8 mouse cellular contexts compared by ENCODE assay signal in the genomic region with DNA sequence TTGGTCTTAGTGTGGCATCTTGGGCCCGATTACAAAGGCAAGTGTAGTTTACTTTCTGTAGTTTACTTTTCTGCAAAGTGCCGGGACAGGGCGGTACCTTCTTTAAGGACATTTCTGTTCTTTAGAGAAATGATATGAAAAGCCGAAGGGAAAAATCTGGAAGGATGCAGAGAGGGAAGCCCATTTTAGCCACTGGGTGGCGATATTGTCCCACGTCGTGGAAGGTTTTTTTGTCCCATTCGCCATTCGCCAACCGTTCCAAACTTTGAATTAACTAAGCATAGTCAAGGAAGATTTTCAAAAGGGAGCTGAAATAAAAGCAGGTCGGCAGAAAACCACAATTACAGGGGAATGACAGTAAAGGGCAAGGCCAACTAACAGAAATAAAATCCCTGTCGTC. TPM values are rescaled to one million over a fixed set of nuclear protein-coding genes. Genes with fewer than 3 reads are reported as not detected.
DNase-seq lines count a peak whose midpoint lies in the region; ATAC-seq and TF ChIP-seq lines count a peak whose summit lies in the region.

No protein-coding gene starts in this region.

- TF ChIP-seq POLR2A in brain, embryonic 14.5 days (IDR thresholded peaks at IDR 0.05; ENCODE audit: borderline replicate concordance, extremely low read depth, insufficient read depth, insufficient read length, poor library complexity, severe bottlenecking), result no peak

- intact Hi-C loops in heart, postnatal 10 days (cut with DNase I), result loop anchor here (1.0 to 10.0 kb wide), 3 partner anchors 221 to 1831 kb away; no protein-coding TSS in a partner anchor

- H3K4me1 ChIP-seq in forebrain, embryonic 13.5 days, result 0 out of 2 replicates have a peak, but pooled peaks cover 6% of the 10 kb centered on the region

- no peaks in the 10 kb centered on the region for H3K9me3 ChIP-seq in forebrain, embryonic 13.5 days (replicated peaks)

- H3K27ac ChIP-seq in forebrain, embryonic 13.5 days, result no peak overlapping the region

- peak; percentile 69 for DNase-seq in MN1 (ENCODE audit: low spot score)
- peak; percentile 90 for DNase-seq in brain, embryonic 14.5 days (ENCODE audit: low read depth)
- peak; percentile 76 to 87 for DNase-seq in heart, postnatal 10 days
- peak; percentile 64 to 84 for DNase-seq in layer of hippocampus, adult 18-20 months (ENCODE audit: low spot score in 2 of 2)
- peak; percentile 82 for DNase-seq in lung, postnatal 10 days
- peak; percentile 69 for DNase-seq in right cerebral cortex, adult 18-20 months

- no peaks in the 10 kb centered on the region for H3K36me3 ChIP-seq in forebrain, embryonic 13.5 days (ENCODE audit: poor library complexity, severe bottlenecking)

- WGBS in forebrain, embryonic 13.5 days, result 4% methylated on average over 12 of the region's 12 CpGs

- TF ChIP-seq CTCF in brain, embryonic 14.5 days (IDR thresholded peaks at IDR 0.05; ENCODE audit: borderline replicate concordance, extremely low read depth, insufficient read depth, insufficient read length), result peak; percentile 94

- H3K4me2 ChIP-seq in forebrain, embryonic 13.5 days, result 0 out of 2 replicates have a peak overlapping the region, but pooled peaks have one; percentile 28

- no peaks in the 10 kb centered on the region; the same call in 1 of the 2 replicates for H3K27me3 ChIP-seq in forebrain, embryonic 13.5 days

- no peak overlapping the region for H3K4me3 ChIP-seq in forebrain, embryonic 13.5 days

- H3K9ac ChIP-seq in forebrain, embryonic 13.5 days, result no peak overlapping the region

- ATAC-seq in forebrain, embryonic 13.5 days, result peak; percentile 41; the same call in 1 of the 2 replicates
- ATAC-seq in erythroblast, adult 5-6 weeks (replicated peaks; ENCODE audit: low FRiP score, poor library complexity, severe bottlenecking), result no peak

RNA-seq across cellular contexts. Expression of a gene that starts 13.3 kb away (rescaled TPM):
- polyA plus RNA-seq in brain, embryonic 14.5 days (2012; rRNA removed), result 9.5 and 12.6 TPM in 2 replicates
- polyA plus RNA-seq in forebrain, embryonic 13.5 days (2015; fragmentation: Nextera tagmentation; extraction: Ambion mirVana), result 16.0 and 17.8 TPM in 2 replicates
- total RNA-seq in heart, postnatal 10 days (2021), result 1 to 10 TPM; 5.7 to 8.0 TPM
- total RNA-seq in layer of hippocampus, adult 18-20 months (2021), result 1 to 10 TPM; 5.2 to 5.9 TPM
- 9.0 and 10.4 TPM in 2 replicates for total RNA-seq in erythroblast, adult 5-6 weeks (2015; ENCODE audit: low replicate concordance)
- 2.1 and 8.5 TPM in 2 replicates for total RNA-seq in erythroblast, adult 5-6 weeks (2017; ENCODE audit: low replicate concordance)

RNA-seq across cellular contexts. Expression of a gene that starts 38.5 kb away (rescaled TPM):
- 0.57 and 1.8 TPM in 2 replicates for polyA plus RNA-seq in brain, embryonic 14.5 days (2012; rRNA removed)
- 0.67 and 0.72 TPM in 2 replicates for polyA plus RNA-seq in forebrain, embryonic 13.5 days (2015; fragmentation: Nextera tagmentation; extraction: Ambion mirVana)
- not detected for total RNA-seq in heart, postnatal 10 days (2021)
- total RNA-seq in layer of hippocampus, adult 18-20 months (2021), result under 1 TPM in 1 of 2 experiments, not detected in 1; 0.74 TPM
- 10.0 TPM in 1 of 2 replicates, not detected in the other for total RNA-seq in erythroblast, adult 5-6 weeks (2015; ENCODE audit: low replicate concordance)
- 1.3 TPM in 1 of 2 replicates, not detected in the other for total RNA-seq in erythroblast, adult 5-6 weeks (2017; ENCODE audit: low replicate concordance)
